Mouse (Mus musculus): ENCODE results near the gene Hsd11b1. TPM values are rescaled to one million over a fixed set of nuclear protein-coding genes. Genes with fewer than 3 reads are reported as not detected.

Gene Hsd11b1
- total RNA-seq (2021) = 10 to 100 TPM; 10.5 to 15.1 TPM
- 18.8 and 20.9 TPM in 2 replicates for polyA plus RNA-seq (2012; rRNA removed)
- long read RNA-seq, transcript Hsd11b1-201 (6 exons, 1,623 nt) = minor isoform, 5 of 15 reads
- long read RNA-seq, transcript Hsd11b1-205 (7 exons, 1,355 nt) = major isoform, 6 of 15 reads
- long read RNA-seq, partial matches to known transcripts = 0 of 15 reads
- long read RNA-seq, other reads (novel, unspliced or antisense) = 3 of 15 reads

- TF ChIP-seq POLR2A (IDR thresholded peaks at IDR 0.05; ENCODE audit: insufficient read depth, low read depth, low read length) = no peak
- no peak for TF ChIP-seq EP300 (IDR thresholded peaks at IDR 0.05; ENCODE audit: insufficient read depth, low read depth, low read length)
- TF ChIP-seq CTCF (IDR thresholded peaks at IDR 0.05) = no peak
- Histone ChIP-seq H3K79me2 (replicated peaks; ENCODE audit: control insufficient read depth, insufficient read depth, low read length) (no peaks in the 10 kb centered on the region), H3K27ac (peak within 1 kb of the TSS; percentile 26), H3K4me3 (no peak within 1 kb of the TSS), H3K27me3 (ENCODE audit: control insufficient read depth, insufficient read depth, low read length) (no peaks in the 10 kb centered on the region), H3K4me1 (ENCODE audit: control insufficient read depth, insufficient read depth, low read length) (peaks cover 14% of the 10 kb centered on the region), H3K36me3 (ENCODE audit: control insufficient read depth, insufficient read depth, low read length) (no peaks in the 10 kb centered on the region; the same call in 1 of the 2 replicates), H3K9ac (ENCODE audit: low read depth, low read length) (no peak within 1 kb of the TSS; the same call in 1 of the 2 replicates)
- DNase-seq = peak in 1 of 2 experiments; percentile 21
- intact Hi-C loops (cut with DNase I) = no loop called here
- 57% methylated on average over 5 of the region's 5 CpGs for WGBS
Measured at GRCm38 (mm10) chr1:193263955-193264598, at the start of gene Hsd11b1. Hsd11b1 (minus strand) TSS chr1:193264075.

GRCm38 (mm10) chr1:193311596-193311995, 47.7 kb upstream of the Hsd11b1 start:
- no peak overlapping the region for H3K27ac ChIP-seq
- no peak overlapping the region for H3K4me3 ChIP-seq
- intact Hi-C loops (cut with DNase I) = no loop called here
- no peak overlapping the region for H3K9ac ChIP-seq (ENCODE audit: low read depth, low read length)
- H3K27me3 ChIP-seq (ENCODE audit: control insufficient read depth, insufficient read depth, low read length) = no peaks in the 10 kb centered on the region
- H3K79me2 ChIP-seq (replicated peaks; ENCODE audit: control insufficient read depth, insufficient read depth, low read length) = no peaks in the 10 kb centered on the region
- no peak for DNase-seq
- H3K36me3 ChIP-seq (ENCODE audit: control insufficient read depth, insufficient read depth, low read length) = no peaks in the 10 kb centered on the region; the same call in 1 of the 2 replicates
- H3K4me1 ChIP-seq (ENCODE audit: control insufficient read depth, insufficient read depth, low read length) = peaks cover 17% of the 10 kb centered on the region
- TF ChIP-seq CTCF (IDR thresholded peaks at IDR 0.05) = no peak
- no peak for TF ChIP-seq POLR2A (IDR thresholded peaks at IDR 0.05; ENCODE audit: insufficient read depth, low read depth, low read length)
- TF ChIP-seq EP300 (IDR thresholded peaks at IDR 0.05; ENCODE audit: insufficient read depth, low read depth, low read length) = no peak
- whole genome bisulfite sequencing = 19% methylated on average over 1 of the region's 1 CpGs

GRCm38 (mm10) chr1:193310519-193311085, 46.7 kb upstream of the Hsd11b1 start:
- 89% methylated on average over 3 of the region's 3 CpGs for WGBS
- TF ChIP-seq CTCF (IDR thresholded peaks at IDR 0.05) (no peak), EP300 (IDR thresholded peaks at IDR 0.05; ENCODE audit: insufficient read depth, low read depth, low read length) (no peak), POLR2A (IDR thresholded peaks at IDR 0.05; ENCODE audit: insufficient read depth, low read depth, low read length) (no peak)
- Histone ChIP-seq H3K79me2 (replicated peaks; ENCODE audit: control insufficient read depth, insufficient read depth, low read length) (no peaks in the 10 kb centered on the region), H3K27me3 (ENCODE audit: control insufficient read depth, insufficient read depth, low read length) (no peaks in the 10 kb centered on the region), H3K4me3 (no peak overlapping the region), H3K9ac (ENCODE audit: low read depth, low read length) (no peak overlapping the region), H3K27ac (no peak overlapping the region), H3K4me1 (ENCODE audit: control insufficient read depth, insufficient read depth, low read length) (peaks cover 11% of the 10 kb centered on the region), H3K36me3 (ENCODE audit: control insufficient read depth, insufficient read depth, low read length) (no peaks in the 10 kb centered on the region; the same call in 1 of the 2 replicates)
- intact Hi-C loops (cut with DNase I) = no loop called here
- DNase-seq = no peak

DNA sequence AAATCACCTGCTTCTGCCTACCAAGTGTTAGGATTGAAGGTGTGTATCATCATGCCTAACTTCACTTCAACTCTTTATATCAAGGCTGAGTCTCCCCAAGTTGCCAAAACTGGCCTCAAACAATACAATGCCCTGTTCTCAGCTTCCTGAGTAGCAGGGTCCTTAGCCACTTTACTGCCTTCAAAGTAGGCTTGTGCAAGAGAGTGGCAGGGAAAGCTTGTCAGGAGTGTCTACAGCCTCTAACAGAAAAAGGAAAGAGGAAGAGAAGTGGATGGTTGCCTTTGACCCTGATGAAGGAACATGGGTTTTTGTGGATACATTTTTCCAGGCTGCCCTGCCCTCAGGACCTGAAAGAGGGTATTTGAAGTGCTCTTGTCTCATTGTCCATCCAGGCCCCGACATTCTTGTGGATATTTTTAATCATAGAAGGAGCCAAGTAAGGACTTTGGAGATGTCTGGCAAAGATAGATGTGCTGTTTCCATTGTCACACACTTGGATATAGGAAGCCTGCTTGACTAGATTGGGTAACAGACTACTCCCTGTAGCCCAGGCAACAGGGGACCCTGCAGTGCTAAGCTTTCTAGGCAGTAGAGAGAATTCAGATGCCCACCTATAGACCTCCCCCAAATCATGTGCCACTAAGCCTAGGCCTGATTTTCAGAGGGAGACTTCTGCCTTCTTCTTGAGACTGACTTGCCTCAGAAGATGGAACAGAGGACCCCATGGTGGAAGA, 46.1 kb upstream of the Hsd11b1 start:
- H3K79me2 ChIP-seq (replicated peaks; ENCODE audit: control insufficient read depth, insufficient read depth, low read length) = no peaks in the 10 kb centered on the region
- no peak overlapping the region for H3K4me3 ChIP-seq
- no peaks in the 10 kb centered on the region for H3K36me3 ChIP-seq (ENCODE audit: control insufficient read depth, insufficient read depth, low read length)
- H3K4me1 ChIP-seq (ENCODE audit: control insufficient read depth, insufficient read depth, low read length) = peaks cover 6% of the 10 kb centered on the region; the same call in 1 of the 2 replicates
- TF ChIP-seq CTCF (IDR thresholded peaks at IDR 0.05) = no peak
- TF ChIP-seq POLR2A (IDR thresholded peaks at IDR 0.05; ENCODE audit: insufficient read depth, low read depth, low read length) = no peak
- no peak for TF ChIP-seq EP300 (IDR thresholded peaks at IDR 0.05; ENCODE audit: insufficient read depth, low read depth, low read length)
- no peak overlapping the region for H3K27ac ChIP-seq
- H3K9ac ChIP-seq (ENCODE audit: low read depth, low read length) = no peak overlapping the region
- 16% methylated on average over 1 of the region's 1 CpGs for WGBS
- intact Hi-C loops (cut with DNase I) = no loop called here
- no peak for DNase-seq
- no peaks in the 10 kb centered on the region for H3K27me3 ChIP-seq (ENCODE audit: control insufficient read depth, insufficient read depth, low read length)

DNA sequence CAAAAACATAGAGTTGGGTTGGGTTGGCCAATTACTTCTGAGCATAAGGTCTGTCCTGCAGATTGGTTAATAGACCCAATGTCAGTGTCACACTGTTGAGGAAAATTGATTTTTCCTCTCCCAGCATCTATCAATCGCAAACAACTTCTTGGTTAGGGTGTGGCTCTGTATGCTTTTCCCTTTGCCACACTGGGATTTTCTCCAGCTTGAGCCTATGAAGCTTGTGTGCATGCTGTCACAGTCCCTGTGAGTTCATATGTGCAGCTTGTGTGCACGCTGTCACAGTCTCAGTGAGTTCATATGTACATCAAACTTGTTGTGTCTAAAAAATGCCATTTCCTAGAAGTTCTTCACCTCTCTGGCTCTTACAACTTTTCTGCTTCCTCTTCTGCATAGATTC, 43.0 kb upstream of the Hsd11b1 start:
- Histone ChIP-seq H3K79me2 (replicated peaks; ENCODE audit: control insufficient read depth, insufficient read depth, low read length) (no peaks in the 10 kb centered on the region), H3K9ac (ENCODE audit: low read depth, low read length) (no peak overlapping the region), H3K36me3 (ENCODE audit: control insufficient read depth, insufficient read depth, low read length) (no peaks in the 10 kb centered on the region), H3K4me3 (no peak overlapping the region), H3K27me3 (ENCODE audit: control insufficient read depth, insufficient read depth, low read length) (no peaks in the 10 kb centered on the region), H3K4me1 (ENCODE audit: control insufficient read depth, insufficient read depth, low read length) (peaks cover 2% of the 10 kb centered on the region; the same call in 1 of the 2 replicates), H3K27ac (no peak overlapping the region)
- intact Hi-C loops (cut with DNase I) = no loop called here
- TF ChIP-seq EP300 (IDR thresholded peaks at IDR 0.05; ENCODE audit: insufficient read depth, low read depth, low read length) (no peak), CTCF (IDR thresholded peaks at IDR 0.05) (no peak), POLR2A (IDR thresholded peaks at IDR 0.05; ENCODE audit: insufficient read depth, low read depth, low read length) (no peak)
- 85% methylated on average over 2 of the region's 2 CpGs for whole genome bisulfite sequencing
- DNase-seq = no peak

All from heart, adult 2 months (tissue).